Mouse (Mus musculus): Measurements from ENCODE around the gene Slc35a3. TPM values are rescaled to one million over a fixed set of nuclear protein-coding genes. Genes with fewer than 3 reads are reported as not detected.
"Not testable (repeated sequence)": the region's sequence is repeated elsewhere in the genome, so short reads cannot be mapped to it uniquely, and the experiment has no call there.

Slc35a3 gene
- polyA plus RNA-seq, 1 experiment from 2014 or later: 14.8 TPM

- Histone ChIP-seq H3K4me2 (ENCODE audit: low read length) (no peak overlapping the region), H3K9ac (ENCODE audit: low read depth, low read length) (no peak overlapping the region), H3K27me3 (ENCODE audit: insufficient read depth, low read length) (no peaks in the 10 kb centered on the region), H3K27ac (no peak overlapping the region), H3K4me1 (replicated peaks; ENCODE audit: insufficient read depth, low read length) (no peaks in the 10 kb centered on the region; the same call in none of the 2 replicates), H3K4me3 (replicated peaks; ENCODE audit: low read depth, low read length) (no peak overlapping the region), H3K36me3 (ENCODE audit: insufficient read depth, low read length) (no peaks in the 10 kb centered on the region), H3K9me3 (replicated peaks; ENCODE audit: low read length) (no peaks in the 10 kb centered on the region)
- TF ChIP-seq CTCF (IDR thresholded peaks at IDR 0.05; ENCODE audit: low read depth): no peak
- ATAC-seq (replicated peaks; ENCODE audit: low FRiP score, low read depth): no peak
- DNase-seq (ENCODE audit: low spot score): no peak
- WGBS: 66% methylated on average over 15 of the region's 15 CpGs
These were observed 53.6 kb downstream of the Slc35a3 start for GRCm38 (mm10) chr3:116658928-116659565.

DNA sequence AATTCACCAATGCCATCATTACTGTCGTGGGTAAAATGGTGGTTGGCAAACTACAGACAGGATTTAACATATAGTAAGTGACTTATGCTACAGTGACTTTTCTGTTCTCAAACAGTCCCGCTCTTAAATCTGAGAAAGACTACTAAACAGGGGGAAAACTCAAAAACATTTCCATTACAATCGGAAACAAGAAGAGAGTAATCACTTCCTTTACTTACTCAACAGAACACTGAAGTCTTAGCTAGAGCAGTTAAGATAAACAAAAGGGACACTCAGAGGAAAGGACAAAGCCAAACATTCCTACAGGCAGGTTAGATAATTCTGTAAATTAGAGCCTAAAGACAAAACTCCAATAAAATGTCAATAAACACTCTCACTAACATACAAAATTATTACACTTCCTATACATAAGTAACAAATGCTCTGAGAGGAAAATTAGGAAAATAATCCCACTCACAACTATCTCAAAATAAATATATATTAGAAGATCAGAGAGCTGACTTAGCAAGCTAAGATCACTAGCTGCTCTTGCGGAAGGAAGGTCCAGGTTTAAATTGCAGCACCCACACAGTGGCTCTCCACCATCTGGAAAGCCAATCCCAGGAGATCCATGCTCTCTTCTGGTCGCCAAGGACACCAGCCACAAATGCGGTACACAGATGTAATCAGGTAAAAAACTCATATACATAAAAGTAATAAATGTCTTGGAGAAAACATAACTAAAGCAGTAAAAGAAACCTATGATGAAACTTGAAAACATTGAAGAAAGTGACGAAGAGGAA lies 56.3 kb downstream of the Slc35a3 start:
- no peak overlapping the region for H3K4me3 ChIP-seq (replicated peaks; ENCODE audit: low read depth, low read length)
- H3K4me1 ChIP-seq (replicated peaks; ENCODE audit: insufficient read depth, low read length): no peaks in the 10 kb centered on the region; the same call in 1 of the 2 replicates
- no peak for ATAC-seq (replicated peaks; ENCODE audit: low FRiP score, low read depth)
- TF ChIP-seq CTCF (IDR thresholded peaks at IDR 0.05; ENCODE audit: low read depth): no peak
- whole genome bisulfite sequencing: 77% methylated on average over 7 of the region's 7 CpGs
- no peaks in the 10 kb centered on the region for H3K9me3 ChIP-seq (replicated peaks; ENCODE audit: low read length)
- no peak overlapping the region for H3K27ac ChIP-seq
- H3K36me3 ChIP-seq (ENCODE audit: insufficient read depth, low read length): no peaks in the 10 kb centered on the region
- H3K27me3 ChIP-seq (ENCODE audit: insufficient read depth, low read length): no peaks in the 10 kb centered on the region
- DNase-seq (ENCODE audit: low spot score): no peak
- H3K4me2 ChIP-seq (ENCODE audit: low read length): no peak overlapping the region
- no peak overlapping the region for H3K9ac ChIP-seq (ENCODE audit: low read depth, low read length)

GRCm38 (mm10) chr3:116654051-116654450 lies 58.6 kb downstream of the Slc35a3 start:
- H3K4me2 ChIP-seq (ENCODE audit: low read length); H3K4me3 ChIP-seq (replicated peaks; ENCODE audit: low read depth, low read length); ATAC-seq (replicated peaks; ENCODE audit: low FRiP score, low read depth); H3K9me3 ChIP-seq (replicated peaks; ENCODE audit: low read length); H3K4me1 ChIP-seq (replicated peaks; ENCODE audit: insufficient read depth, low read length); H3K27ac ChIP-seq; H3K27me3 ChIP-seq (ENCODE audit: insufficient read depth, low read length); DNase-seq (ENCODE audit: low spot score); H3K9ac ChIP-seq (ENCODE audit: low read depth, low read length); H3K36me3 ChIP-seq (ENCODE audit: insufficient read depth, low read length): not testable (repeated sequence)
- 95% methylated on average over 11 of the region's 11 CpGs for WGBS

DNA sequence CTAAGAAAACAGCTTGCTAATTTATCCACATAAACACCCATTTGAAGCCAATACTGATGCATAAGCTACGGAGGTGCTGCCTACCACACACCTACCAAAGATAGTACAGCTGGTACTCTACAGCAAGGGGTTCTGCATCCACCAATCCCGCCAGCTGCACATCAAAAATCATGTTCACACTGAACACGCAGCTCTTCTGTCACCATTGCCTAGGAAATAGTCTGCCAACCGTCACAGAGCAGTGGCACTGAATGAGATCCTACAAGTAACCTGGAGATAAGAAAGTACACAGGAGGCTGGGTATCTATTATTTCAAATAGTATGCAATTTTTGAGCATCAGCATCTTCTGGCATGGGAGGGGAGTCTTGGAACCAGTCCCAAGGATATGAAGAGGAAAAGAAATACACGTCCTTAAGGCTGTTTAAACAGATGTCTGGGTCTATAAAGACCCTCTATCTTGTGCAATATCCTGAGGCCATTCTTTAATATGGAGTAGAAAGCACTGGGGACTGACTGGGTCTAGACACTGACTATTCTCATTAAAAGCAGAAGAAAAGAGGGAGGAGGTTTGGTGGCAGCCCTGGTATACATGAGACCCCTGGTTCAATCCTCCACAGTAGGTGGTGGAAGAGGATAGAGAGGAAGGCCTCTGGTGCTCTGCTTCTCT lies 59.2 kb downstream of the Slc35a3 start:
- H3K27ac ChIP-seq: no peak overlapping the region
- no peaks in the 10 kb centered on the region for H3K27me3 ChIP-seq (ENCODE audit: insufficient read depth, low read length)
- WGBS: 71% methylated on average over 5 of the region's 5 CpGs
- H3K4me2 ChIP-seq (ENCODE audit: low read length): no peak overlapping the region
- no peak overlapping the region for H3K4me3 ChIP-seq (replicated peaks; ENCODE audit: low read depth, low read length)
- H3K4me1 ChIP-seq (replicated peaks; ENCODE audit: insufficient read depth, low read length): no peaks in the 10 kb centered on the region
- TF ChIP-seq CTCF (IDR thresholded peaks at IDR 0.05; ENCODE audit: low read depth): no peak
- peaks cover 7% of the 10 kb centered on the region; the same call in 1 of the 2 replicates for H3K36me3 ChIP-seq (ENCODE audit: insufficient read depth, low read length)
- H3K9me3 ChIP-seq (replicated peaks; ENCODE audit: low read length): no peaks in the 10 kb centered on the region
- DNase-seq (ENCODE audit: low spot score) (no peak), ATAC-seq (replicated peaks; ENCODE audit: low FRiP score, low read depth) (no peak)
- H3K9ac ChIP-seq (ENCODE audit: low read depth, low read length): no peak overlapping the region

DNA sequence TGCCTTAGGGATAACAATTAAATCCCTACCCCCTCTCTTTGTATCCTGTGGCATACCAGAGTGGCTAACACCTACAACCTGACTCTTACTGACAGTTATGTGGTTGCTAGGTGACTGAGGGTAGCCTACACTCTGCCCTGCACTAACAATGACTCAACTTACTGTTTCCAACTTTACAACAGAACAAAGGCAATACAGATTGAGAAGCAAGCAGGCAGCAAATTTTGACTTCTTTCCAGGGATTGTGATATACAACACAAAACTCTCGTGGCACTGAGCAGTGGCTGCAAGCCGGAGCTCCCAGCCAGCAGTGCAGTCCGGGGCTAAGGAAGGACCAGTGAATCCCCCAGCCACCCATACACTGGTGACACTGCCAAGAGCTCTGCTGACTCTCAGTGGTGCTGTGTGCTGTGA lies 60.6 kb downstream of the Slc35a3 start:
- Histone ChIP-seq H3K9ac (ENCODE audit: low read depth, low read length) (no peak overlapping the region), H3K27me3 (ENCODE audit: insufficient read depth, low read length) (no peaks in the 10 kb centered on the region), H3K9me3 (replicated peaks; ENCODE audit: low read length) (no peaks in the 10 kb centered on the region), H3K27ac (no peak overlapping the region), H3K36me3 (ENCODE audit: insufficient read depth, low read length) (peaks cover 10% of the 10 kb centered on the region; the same call in 1 of the 2 replicates), H3K4me2 (ENCODE audit: low read length) (no peak overlapping the region), H3K4me1 (replicated peaks; ENCODE audit: insufficient read depth, low read length) (no peaks in the 10 kb centered on the region), H3K4me3 (replicated peaks; ENCODE audit: low read depth, low read length) (no peak overlapping the region)
- WGBS: 70% methylated on average over 3 of the region's 3 CpGs
- ATAC-seq (replicated peaks; ENCODE audit: low FRiP score, low read depth) (no peak), DNase-seq (ENCODE audit: low spot score) (no peak)
- TF ChIP-seq CTCF (IDR thresholded peaks at IDR 0.05; ENCODE audit: low read depth): no peak

DNA sequence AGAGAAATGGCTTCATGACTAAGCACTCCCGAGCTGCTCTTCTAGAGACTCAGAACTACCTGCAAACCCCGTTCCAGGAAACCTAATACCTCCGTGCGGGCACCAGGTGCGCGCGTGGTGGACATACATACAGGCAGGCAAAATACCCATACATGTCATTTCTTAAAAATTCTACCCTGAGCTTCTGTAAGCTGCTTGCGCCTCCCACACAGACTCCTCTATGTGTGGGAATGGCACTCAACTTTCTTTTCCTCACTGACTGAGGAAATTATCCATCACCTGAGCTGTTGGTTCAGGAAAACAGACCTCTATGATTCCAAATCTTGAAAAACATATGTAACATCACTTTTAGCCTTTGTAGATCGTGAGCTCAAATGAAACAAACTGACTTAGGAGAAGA lies 61.9 kb downstream of the Slc35a3 start:
- Histone ChIP-seq H3K4me1 (replicated peaks; ENCODE audit: insufficient read depth, low read length) (no peaks in the 10 kb centered on the region), H3K9me3 (replicated peaks; ENCODE audit: low read length) (no peaks in the 10 kb centered on the region), H3K4me3 (replicated peaks; ENCODE audit: low read depth, low read length) (no peak overlapping the region), H3K4me2 (ENCODE audit: low read length) (no peak overlapping the region), H3K36me3 (ENCODE audit: insufficient read depth, low read length) (peaks cover 18% of the 10 kb centered on the region; the same call in 1 of the 2 replicates), H3K9ac (ENCODE audit: low read depth, low read length) (no peak overlapping the region), H3K27me3 (ENCODE audit: insufficient read depth, low read length) (no peaks in the 10 kb centered on the region), H3K27ac (no peak overlapping the region)
- ATAC-seq (replicated peaks; ENCODE audit: low FRiP score, low read depth) (no peak), DNase-seq (ENCODE audit: low spot score) (no peak)
- 96% methylated on average over 9 of the region's 9 CpGs for WGBS
- TF ChIP-seq CTCF (IDR thresholded peaks at IDR 0.05; ENCODE audit: low read depth): no peak
